Mouse (Mus musculus): ENCODE measurements around the gene Tmem97. TPM values are rescaled to one million over a fixed set of nuclear protein-coding genes. Genes with fewer than 3 reads are reported as not detected.

Gene Tmem97
- total RNA-seq, 2 experiments from 2014 or later: 5.3 to 5.5 TPM

DNA sequence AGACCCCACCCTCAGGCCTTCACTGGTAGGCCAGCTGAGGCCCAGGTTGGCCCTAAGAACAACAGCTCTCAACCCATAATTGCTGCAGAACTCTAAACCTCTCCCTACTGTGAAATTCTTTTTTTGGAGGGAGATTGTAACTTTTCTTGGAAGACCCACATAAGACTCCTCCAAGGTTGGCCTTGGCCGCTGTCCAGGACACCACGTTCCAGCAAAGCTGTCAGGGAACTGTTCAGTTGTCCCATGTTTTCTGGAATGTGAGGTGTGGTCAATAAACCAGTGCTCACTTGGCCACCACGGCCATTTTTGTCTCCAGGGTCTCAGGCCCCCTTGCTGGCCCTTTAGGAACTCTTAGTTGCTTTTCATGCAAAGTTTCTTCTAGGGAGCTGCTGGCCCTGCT lies 28.7 kb downstream of the Tmem97 start:
- intact Hi-C loops (cut with DNase I): no loop called here
- no peak for DNase-seq (ENCODE audit: low spot score)

DNA sequence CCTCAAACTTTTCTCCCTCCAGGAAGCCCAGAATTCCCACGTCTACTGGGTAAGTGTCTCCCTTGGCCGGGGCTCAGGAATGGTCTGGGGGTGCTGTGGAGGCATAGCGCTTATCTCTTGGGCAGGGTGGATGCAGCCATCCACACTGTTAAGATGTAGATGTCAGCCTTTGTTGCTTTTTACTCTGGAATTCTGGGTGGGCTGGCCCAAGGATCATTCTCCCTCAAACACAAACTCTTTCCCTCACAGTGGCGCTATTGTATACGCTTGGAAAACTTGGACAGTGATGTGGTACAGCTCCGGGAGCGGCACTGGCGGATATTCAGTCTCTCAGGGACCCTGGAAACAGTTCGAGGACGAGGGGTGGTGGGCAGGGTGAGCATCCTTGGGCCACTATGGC lies 31.6 kb downstream of the Tmem97 start:
- intact Hi-C loops (cut with DNase I): no loop called here
- DNase-seq (ENCODE audit: low spot score): no peak

DNA sequence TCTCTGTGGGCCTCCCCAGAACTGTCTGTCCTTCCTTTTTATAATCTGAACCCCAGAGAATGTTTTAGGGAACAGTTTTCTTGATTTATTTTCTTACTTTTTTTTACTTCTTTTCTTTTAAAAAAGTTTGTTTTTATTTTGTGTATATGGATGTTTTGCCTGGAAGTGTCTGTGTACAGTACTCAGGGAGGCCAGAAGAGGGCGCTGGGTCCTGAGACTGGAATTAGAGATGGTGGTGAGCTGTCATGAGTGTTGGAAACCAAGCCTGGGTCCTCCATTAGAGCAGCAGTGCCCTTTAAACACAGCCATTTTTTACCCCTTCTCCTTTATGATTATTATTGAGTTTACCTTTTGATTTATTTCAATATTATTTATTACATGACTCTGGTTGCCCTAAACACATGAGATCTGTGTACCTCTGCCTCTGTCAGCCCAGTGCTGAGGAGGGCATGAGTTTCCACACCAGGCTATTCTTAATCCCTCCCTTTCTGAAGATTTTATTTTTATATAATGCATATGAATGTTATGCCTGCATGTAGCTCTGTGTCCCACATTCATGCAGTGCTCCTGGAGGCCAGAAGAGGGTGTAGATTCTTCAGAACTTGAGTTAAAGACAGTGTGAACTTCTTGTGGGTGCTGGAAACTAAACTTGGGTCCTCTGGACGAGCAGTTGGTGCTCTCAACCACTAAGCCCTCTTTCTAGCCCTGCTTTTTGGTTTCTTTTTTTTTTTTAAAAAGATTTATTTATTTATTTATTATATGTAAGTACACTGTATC lies 34.8 kb downstream of the Tmem97 start:
- no peak for DNase-seq (ENCODE audit: low spot score)
- intact Hi-C loops (cut with DNase I): loop anchor here (2.0 kb wide), 1 partner anchor 15 kb away; no protein-coding TSS in a partner anchor

DNA sequence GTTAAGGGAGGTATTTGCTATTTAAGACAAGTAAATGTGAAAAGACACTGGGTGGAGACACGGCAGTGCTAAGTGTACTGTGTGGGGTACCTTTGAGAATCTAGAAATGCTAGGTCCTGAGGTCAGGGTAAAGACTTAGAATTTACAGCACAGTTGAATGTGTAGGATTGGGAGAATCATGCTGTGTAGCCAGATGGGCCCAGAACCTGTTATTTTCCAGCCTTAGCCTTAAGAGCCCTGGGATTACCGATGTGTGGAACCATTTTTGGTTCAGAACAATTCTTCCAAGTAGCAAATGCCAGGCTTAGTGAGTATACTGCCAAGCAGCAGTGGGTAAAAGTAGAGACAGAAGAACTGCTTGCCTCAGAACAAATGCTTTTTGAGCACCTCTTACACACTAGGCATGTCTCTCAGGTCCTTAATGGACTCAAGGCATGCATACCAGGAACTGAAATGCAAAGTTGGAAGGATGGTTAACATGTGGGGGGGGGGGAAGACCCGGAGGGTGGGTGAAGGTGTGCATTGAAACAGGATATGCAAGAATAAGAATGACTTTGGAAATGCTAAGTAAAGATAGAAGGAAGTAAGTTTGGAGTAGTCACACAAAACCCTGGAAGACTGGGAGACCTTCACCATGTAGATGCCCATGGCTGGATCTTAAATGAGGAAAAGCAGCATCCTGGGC lies 37.3 kb downstream of the Tmem97 start:
- intact Hi-C loops (cut with DNase I): no loop called here
- DNase-seq (ENCODE audit: low spot score): no peak

DNA sequence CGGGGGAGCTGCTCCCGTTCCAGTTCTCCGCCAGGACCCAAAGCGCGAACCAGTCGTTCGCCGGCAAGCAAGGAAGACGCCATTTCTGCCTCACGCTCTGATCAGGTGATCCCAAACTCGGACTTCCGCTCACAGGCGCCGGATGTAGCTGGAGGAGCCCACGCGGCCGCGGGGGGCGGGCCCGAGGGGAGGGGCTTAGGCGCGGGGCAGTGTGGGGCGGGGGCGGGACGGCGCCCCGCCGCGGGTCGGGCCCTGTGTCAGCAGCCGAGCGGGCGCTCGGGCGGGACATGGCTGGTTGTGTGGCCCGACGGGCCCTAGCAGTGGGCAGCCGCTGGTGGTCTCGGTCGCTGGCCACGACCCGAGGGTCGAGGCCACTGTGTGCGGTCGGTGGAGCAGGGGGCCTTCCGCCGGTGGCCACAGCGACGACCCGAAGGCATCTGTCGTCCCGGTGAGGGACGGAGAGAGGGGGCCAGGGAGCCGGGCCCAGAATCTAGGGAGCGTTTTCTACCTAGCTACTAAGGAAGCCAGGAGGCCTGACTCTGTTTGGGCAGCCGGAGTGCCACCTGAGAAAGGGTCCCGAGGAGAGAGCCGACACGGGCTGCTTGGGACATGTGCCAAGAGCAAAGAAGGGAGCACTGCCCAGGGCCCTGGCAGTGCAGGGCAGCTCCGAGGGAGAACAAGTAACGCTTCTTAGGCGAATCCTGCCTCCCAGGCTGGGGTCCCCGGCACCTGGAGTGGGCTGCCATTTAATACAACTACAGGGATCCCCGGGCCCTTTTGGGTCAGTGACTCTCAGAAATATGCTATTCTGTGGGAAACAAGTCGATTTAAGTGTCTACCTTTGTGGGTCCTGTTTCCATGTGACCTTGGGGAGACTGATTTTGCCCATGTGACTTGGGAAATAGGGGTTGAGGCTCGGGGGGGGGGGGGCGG lies 38.3 kb downstream of the Tmem97 start, which contains the start of the genes Tmem199 and Poldip2:
Tmem199 (minus strand) TSS at position 148 of the 933 bp plus-strand sequence.
Poldip2 (plus strand) TSS at position 169 of the 933 bp plus-strand sequence.
- DNase-seq (ENCODE audit: low spot score): peak; percentile 79
- intact Hi-C loops (cut with DNase I): no loop called here

DNA sequence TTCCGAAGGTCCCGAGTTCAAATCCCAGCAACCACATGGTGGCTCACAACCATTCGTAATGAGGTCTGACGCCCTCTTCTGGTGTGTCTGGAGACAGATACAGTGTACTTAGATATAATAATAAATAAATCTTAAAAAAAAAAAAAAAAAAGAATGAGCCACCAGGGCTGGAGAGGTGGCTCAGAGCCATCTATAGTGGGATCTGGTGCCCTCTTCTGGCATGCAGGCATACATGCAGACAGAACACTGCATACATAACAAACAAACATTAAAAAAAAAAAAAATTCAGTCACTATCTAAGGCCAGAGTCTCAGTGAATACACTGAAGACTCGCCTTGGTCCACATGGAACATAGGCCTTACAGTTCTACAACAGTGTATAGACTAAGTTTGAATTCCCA lies 41.4 kb downstream of the Tmem97 start:
- intact Hi-C loops (cut with DNase I): no loop called here
- DNase-seq (ENCODE audit: low spot score): no peak

DNA sequence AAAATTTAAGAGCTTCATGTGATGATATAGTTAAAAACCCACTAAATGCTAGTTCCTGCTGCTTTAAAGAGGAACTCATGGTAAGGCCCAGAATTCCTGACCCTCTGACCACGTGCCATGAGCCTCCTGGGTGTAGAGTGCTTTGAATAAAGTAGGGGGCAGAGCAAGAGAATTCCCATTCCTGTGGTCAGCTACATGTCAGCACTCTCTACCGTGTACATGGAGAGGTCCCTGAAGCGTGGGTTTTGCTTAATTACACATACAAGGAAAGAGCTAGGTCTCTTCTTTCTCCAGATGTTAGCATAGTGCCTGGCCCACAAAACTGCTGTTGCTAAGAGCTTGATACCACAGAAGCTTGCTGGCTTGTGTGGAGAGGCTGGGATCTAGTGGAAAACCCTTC lies 45.1 kb downstream of the Tmem97 start:
- no peak for DNase-seq (ENCODE audit: low spot score)
- intact Hi-C loops (cut with DNase I): no loop called here

DNA sequence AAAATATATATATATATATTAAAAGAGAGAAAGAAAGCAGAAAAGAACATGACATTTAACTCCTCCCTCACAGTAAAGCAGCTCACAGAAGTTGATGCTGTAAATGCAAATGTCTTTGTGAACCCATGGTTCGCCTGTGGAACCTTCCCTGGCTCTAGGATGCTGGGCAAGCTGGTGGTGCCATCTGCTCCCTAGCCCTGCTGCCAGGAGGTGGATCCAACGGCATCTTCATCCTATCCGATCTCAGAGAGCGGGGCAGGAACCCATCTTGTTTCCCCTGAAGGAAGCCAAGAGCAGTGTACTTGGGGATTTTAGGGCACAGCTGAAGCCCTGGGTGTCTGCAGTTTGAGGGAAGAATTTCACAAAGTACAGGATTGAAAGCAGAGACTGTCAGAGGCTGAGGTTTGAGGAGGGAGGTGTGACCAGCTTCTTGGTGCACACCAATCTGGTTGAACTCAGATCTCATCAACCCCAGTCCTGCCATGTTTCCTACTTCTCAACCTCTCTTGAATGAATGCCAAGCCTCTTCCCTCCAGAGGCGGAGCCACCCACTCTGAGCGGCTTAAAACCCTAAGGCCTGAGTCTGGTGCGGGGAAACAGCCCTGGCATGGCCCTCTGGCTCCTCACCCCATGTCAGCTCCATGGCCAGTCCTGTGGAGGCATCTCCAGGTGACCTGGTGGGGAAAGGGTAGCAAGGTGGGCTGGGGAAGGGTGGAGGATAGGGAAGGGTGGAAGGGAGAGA lies 47.5 kb downstream of the Tmem97 start, which contains the start of gene Sebox:
Sebox (plus strand) TSS at position 539 of the 742 bp plus-strand sequence.
- intact Hi-C loops (cut with DNase I): no loop called here

DNA sequence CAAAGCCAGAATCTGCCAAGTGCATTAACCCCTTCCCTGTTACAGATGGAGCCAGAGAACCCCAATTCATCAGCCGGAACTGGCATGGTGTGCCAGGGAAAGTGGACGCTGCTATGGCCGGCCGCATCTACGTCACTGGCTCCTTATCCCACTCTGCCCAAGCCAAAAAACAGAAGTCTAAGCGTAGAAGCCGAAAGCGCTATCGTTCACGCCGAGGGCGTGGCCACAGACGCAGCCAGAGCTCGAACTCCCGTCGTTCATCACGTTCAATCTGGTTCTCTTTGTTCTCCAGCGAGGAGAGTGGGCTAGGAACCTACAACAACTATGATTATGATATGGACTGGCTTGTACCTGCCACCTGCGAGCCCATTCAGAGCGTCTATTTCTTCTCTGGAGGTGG lies 49.0 kb downstream of the Tmem97 start:
- no peak for DNase-seq (ENCODE audit: low spot score)
- intact Hi-C loops (cut with DNase I): no loop called here

More for the DNA sequence above, 47.5 kb downstream of the Tmem97 start, which contains the start of gene Sebox:
- DNase-seq (ENCODE audit: low spot score): no peak

DNA sequence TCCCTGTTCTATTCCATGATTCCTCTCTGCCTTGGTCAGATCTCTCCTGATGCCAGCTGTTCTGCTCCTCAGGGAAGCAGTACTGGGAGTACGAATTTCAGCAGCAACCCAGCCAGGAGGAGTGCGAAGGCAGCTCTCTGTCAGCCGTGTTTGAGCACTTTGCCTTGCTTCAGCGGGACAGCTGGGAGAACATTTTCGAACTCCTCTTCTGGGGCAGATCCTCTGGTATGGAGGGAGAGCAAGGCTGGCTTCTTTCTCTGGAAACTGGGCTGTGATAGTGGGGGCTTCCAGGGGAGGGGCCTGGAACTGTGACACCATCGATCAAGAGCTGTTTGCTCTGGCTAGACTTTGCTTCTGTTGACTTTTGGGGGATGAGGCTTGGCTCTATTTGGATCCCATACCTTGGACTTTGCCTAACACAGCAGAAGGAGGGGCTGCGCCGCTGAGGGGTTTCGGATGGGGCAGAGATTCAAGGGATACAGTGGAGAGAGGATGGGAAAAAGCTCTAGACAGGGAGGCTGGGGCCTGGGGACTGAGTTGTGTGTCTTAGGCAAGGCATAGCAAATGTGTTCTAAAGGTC lies 49.9 kb downstream of the Tmem97 start:
- intact Hi-C loops (cut with DNase I): no loop called here
- DNase-seq (ENCODE audit: low spot score): no peak

DNA sequence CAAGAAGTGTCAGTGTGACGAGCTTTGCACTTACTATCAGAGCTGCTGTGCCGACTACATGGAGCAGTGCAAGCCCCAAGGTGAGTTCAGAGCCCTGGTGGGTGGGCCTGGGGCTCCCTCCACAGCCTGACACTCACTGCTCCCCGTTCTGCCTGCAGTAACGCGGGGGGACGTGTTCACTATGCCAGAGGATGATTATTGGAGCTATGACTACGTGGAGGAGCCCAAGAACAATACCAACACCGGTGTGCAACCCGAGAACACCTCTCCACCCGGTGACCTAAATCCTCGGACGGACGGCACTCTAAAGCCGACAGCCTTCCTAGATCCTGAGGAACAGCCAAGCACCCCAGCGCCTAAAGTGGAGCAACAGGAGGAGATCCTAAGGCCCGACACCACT lies 51.0 kb downstream of the Tmem97 start:
- no peak for DNase-seq (ENCODE audit: low spot score)
- intact Hi-C loops (cut with DNase I): no loop called here

DNA sequence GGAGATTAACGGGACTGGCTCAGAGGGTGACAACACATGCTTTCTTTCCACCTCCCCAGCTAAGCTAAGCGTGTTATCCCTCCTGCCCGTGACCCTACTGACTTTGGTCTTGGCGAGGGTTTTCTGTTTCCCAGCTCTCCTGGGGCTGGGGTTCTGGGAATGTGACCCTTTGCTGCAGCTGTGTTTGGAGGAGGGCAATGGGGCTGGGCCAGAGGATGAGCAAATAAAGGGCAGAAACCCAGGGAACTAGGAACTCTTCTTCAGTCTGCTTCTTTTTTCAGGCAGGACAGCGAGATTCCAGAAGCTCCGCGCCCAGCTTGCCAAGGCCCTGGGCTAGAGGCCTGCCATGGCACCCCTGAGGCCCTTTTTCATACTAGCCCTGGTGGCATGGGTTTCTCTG lies 51.6 kb downstream of the Tmem97 start, which contains the start of gene Vtn:
Vtn (plus strand) TSS at position 88 of the 400 bp plus-strand sequence.
- DNase-seq (ENCODE audit: low spot score): no peak
- intact Hi-C loops (cut with DNase I): no loop called here

DNA sequence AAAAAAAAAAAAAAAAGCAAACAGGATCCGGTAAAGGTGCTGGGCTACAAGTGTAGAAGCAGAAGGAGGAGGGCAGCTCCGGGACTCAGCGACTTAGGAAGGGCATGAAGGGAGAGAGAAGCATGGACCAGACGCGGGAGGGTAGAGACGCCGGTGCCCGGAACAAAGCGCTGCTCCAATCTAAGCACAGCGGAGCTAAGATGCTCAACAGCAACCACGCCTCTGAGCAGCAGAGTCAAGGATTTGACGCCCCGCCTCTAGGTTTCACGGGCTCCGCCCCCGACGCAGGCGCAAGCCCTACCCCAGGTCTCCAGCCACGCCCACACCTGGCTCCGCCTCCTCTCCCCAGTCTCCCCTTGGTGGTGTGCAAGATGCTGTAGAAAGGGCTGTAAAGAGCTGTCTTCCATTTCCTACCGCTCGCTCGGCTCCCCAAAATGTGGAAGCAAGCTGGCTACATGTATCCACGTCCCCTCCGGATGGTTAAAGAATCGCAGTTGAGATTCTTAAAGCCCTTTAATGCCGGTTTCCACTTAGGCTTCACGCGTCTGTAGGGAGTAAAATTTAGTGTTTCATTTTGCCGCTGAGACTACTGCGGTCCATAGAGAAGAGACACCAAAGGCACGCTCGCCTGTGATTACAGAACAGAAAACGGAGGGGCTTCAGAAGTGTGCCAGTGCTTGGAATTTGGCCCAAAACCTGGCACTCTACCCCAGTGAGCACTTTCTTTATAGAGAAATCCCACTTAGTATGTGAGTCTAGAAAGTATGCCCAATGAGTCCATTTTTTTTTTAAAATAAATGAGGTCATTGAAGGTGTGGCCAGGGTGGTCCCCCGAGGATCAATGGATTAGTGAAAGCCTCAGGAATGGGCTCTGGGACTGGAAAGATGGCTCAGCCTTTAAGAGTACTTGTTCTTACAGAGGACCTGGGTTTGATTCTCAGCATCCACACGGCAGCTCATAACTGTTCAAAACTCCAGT lies 52.7 kb downstream of the Tmem97 start, which contains the start of gene Sarm1:
Sarm1 (minus strand) TSS at position 211 of the 979 bp plus-strand sequence.
- DNase-seq (ENCODE audit: low spot score): peak; percentile 76
- intact Hi-C loops (cut with DNase I): no loop called here

DNA sequence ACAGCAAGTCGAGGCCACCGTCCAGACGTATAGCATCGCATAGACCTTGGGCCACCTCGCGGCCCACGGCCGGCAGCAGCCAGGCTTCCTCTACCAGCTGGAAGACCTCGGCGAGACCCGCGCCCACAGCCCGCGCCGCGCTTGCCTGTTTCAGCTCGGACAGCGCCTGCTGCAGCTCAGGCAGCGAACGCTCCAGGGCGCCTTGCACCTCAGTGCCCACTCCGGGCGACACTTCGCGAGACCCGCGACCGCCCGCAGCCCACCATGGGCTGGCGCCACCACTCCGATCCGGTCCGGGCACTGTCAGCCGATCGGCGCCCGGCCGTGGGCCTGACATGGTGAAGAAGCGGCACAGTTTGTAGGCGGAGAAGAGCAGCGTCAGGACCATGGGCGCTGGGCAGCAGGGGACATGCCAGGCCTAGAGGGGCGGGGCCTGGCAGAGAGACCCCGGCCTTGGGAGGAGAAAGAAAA lies 53.5 kb downstream of the Tmem97 start:
- intact Hi-C loops (cut with DNase I): no loop called here
- DNase-seq (ENCODE audit: low spot score): no peak

DNA sequence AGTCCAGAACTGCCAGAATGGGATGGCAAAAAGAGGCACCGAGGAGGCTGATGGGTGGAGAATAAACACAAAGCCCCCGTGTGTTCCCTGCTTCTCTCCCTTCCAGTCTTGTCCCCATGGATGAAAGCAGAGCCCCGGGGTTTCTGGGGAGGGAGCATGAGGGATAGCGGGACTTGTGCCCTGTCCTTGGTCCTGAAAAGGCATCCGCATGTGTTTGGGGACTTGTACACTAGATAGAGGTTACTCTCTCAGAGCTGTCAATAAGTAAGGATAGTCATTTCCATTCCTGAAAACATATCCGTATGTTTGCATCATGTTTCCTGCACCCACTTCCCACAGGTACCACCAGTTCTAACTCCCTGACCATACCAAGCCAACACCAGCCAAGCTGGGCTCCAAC lies 54.7 kb downstream of the Tmem97 start:
- intact Hi-C loops (cut with DNase I): no loop called here
- no peak for DNase-seq (ENCODE audit: low spot score)
